Mouse (Mus musculus) intestine, postnatal 0 days (tissue): ENCODE data around the gene Spice1. TPM values are rescaled to one million over a fixed set of nuclear protein-coding genes. Genes with fewer than 3 reads are reported as not detected.

ENCODE experiments used
- ATAC-seq: fragments of 200-750 bp; cut with Nextera tagmentation; 2 replicates; pipeline ENCODE4 v1.8.0; 2017; ENCODE audit warnings: mild to moderate bottlenecking, moderate TSS enrichment, moderate library complexity
- H3K27ac ChIP-seq: fragments of 300-500 bp; sonication (generic); 2 replicates; pipeline ENCODE4 v1.5.1; 2014; ENCODE audit warnings: mild to moderate bottlenecking, low read depth, low read length, moderate library complexity
- H3K27me3 ChIP-seq: fragments of 300-500 bp; sonication (generic); replicated peaks from 2 replicates; pipeline ENCODE4 v1.6.1; 2014; ENCODE audit warnings: low read length, mixed read lengths; ENCODE audit not compliant: control insufficient read depth, insufficient read depth
- H3K36me3 ChIP-seq: fragments of 300-500 bp; sonication (generic); 2 replicates; pipeline ENCODE4 v1.6.1; 2014; ENCODE audit warnings: mild to moderate bottlenecking, moderate library complexity; ENCODE audit not compliant: control insufficient read depth, insufficient read depth
- H3K4me1 ChIP-seq: fragments of 300-500 bp; sonication (generic); replicated peaks from 2 replicates; pipeline ENCODE4 v1.6.1; 2014; ENCODE audit warnings: antibody characterized with exemption, low read length, mixed read lengths; ENCODE audit not compliant: control insufficient read depth, insufficient read depth
- H3K4me2 ChIP-seq: fragments of 300-500 bp; sonication (generic); replicated peaks from 2 replicates; pipeline ENCODE4 v1.6.1; 2014; ENCODE audit warnings: low read depth, mild to moderate bottlenecking, moderate library complexity
- H3K4me3 ChIP-seq: fragments of 300-500 bp; sonication (generic); 2 replicates; pipeline ENCODE4 v1.5.1; 2014; ENCODE audit warnings: low read depth, low read length
- H3K9ac ChIP-seq: fragments of 300-500 bp; sonication (generic); 2 replicates; pipeline ENCODE4 v1.6.1; 2014; ENCODE audit warnings: mild to moderate bottlenecking, low read depth, low read length
- H3K9me3 ChIP-seq: fragments of 300-500 bp; sonication (generic); 2 replicates; pipeline ENCODE4 v1.6.1; 2016; ENCODE audit warnings: mixed run types; ENCODE audit not compliant: control insufficient read depth
- CTCF ChIP-seq: sonication (generic); IDR thresholded peaks from 2 replicates; pipeline ENCODE4 v1.5.1; 2016; ENCODE audit warnings: low read depth, mild to moderate bottlenecking, control low read depth, antibody characterized with exemption, moderate library complexity
- WGBS: fragments of 180-500 bp; shearing (Covaris S2); extraction: QIAGEN DNeasy Blood & Tissue Kit; methylation state at CpG from one replicate; pipeline ENCODE4 v1.1.7; 2014; 5-methylcytosine and 5-hydroxymethylcytosine counted together
- polyA plus RNA-seq: library from polyadenylated mRNA; unstranded; fragments of >200 nt; fragmentation: Nextera tagmentation; extraction: Ambion mirVana; gene quantifications from 2 replicates; pipeline ENCODE4 v1.2.1, GENCODE M21; 2015

Gene Spice1
- polyA plus RNA-seq, 1 experiment from 2014 or later = 4.2 TPM

GRCm38 (mm10) chr16:44410176-44410575 is 63.3 kb downstream of the Spice1 start:
- ATAC-seq = no peak
- TF ChIP-seq CTCF = no peak
- no peak overlapping the region for H3K9ac ChIP-seq
- no peaks in the 10 kb centered on the region for H3K4me1 ChIP-seq
- H3K4me3 ChIP-seq = no peak overlapping the region
- H3K36me3 ChIP-seq = no peaks in the 10 kb centered on the region
- H3K27me3 ChIP-seq = no peaks in the 10 kb centered on the region
- H3K9me3 ChIP-seq = no peaks in the 10 kb centered on the region
- H3K27ac ChIP-seq = no peak overlapping the region
- no peak overlapping the region for H3K4me2 ChIP-seq
- 19% methylated on average over 6 of the region's 6 CpGs for WGBS

- no peak overlapping the region for H3K9ac ChIP-seq
- no peak overlapping the region for H3K4me3 ChIP-seq
- no peaks in the 10 kb centered on the region for H3K36me3 ChIP-seq
- H3K27me3 ChIP-seq = no peaks in the 10 kb centered on the region; the same call in 1 of the 2 replicates
- no peaks in the 10 kb centered on the region for H3K9me3 ChIP-seq
- ATAC-seq = no peak
- 64% methylated on average over 8 of the region's 8 CpGs for WGBS
- H3K4me1 ChIP-seq = no peaks in the 10 kb centered on the region
- no peak overlapping the region for H3K4me2 ChIP-seq
- no peak for TF ChIP-seq CTCF
- no peak overlapping the region for H3K27ac ChIP-seq
These were observed 70.7 kb downstream of the Spice1 start for GRCm38 (mm10) chr16:44417596-44417995.

- Histone ChIP-seq H3K4me3 (no peak overlapping the region), H3K36me3 (no peaks in the 10 kb centered on the region), H3K4me1 (no peaks in the 10 kb centered on the region), H3K9ac (no peak overlapping the region), H3K4me2 (no peak overlapping the region), H3K27me3 (no peaks in the 10 kb centered on the region; the same call in 1 of the 2 replicates), H3K27ac (no peak overlapping the region), H3K9me3 (no peaks in the 10 kb centered on the region)
- 83% methylated on average over 8 of the region's 8 CpGs for WGBS
- no peak for ATAC-seq
- no peak for TF ChIP-seq CTCF
These were observed 74.8 kb downstream of the Spice1 start for GRCm38 (mm10) chr16:44421735-44422134.

- no peak for ATAC-seq
These were observed 76.6 kb downstream of the Spice1 start for GRCm38 (mm10) chr16:44423499-44423898.

GRCm38 (mm10) chr16:44428456-44428855 is 81.5 kb downstream of the Spice1 start:
- Histone ChIP-seq H3K27ac (no peak overlapping the region), H3K4me2 (no peak overlapping the region), H3K9me3 (no peaks in the 10 kb centered on the region), H3K4me1 (no peaks in the 10 kb centered on the region), H3K36me3 (no peaks in the 10 kb centered on the region), H3K9ac (no peak overlapping the region), H3K27me3 (no peaks in the 10 kb centered on the region), H3K4me3 (no peak overlapping the region)
- ATAC-seq = no peak
- WGBS = 73% methylated on average over 5 of the region's 5 CpGs
- TF ChIP-seq CTCF = no peak

More at GRCm38 (mm10) chr16:44423499-44423898, 76.6 kb downstream of the Spice1 start:
- Histone ChIP-seq H3K36me3 (no peaks in the 10 kb centered on the region), H3K4me3 (no peak overlapping the region), H3K4me1 (no peaks in the 10 kb centered on the region), H3K9ac (no peak overlapping the region), H3K9me3 (no peaks in the 10 kb centered on the region), H3K27me3 (no peaks in the 10 kb centered on the region; the same call in 1 of the 2 replicates), H3K27ac (no peak overlapping the region), H3K4me2 (no peak overlapping the region)
- 31% methylated on average over 3 of the region's 3 CpGs for WGBS
- TF ChIP-seq CTCF = no peak

GRCm38 (mm10) chr16:44430021-44430420 is 83.1 kb downstream of the Spice1 start:
- no peak overlapping the region for H3K4me3 ChIP-seq

GRCm38 (mm10) chr16:44434931-44435330 is 88.0 kb downstream of the Spice1 start:
- WGBS = 80% methylated on average over 7 of the region's 7 CpGs
- H3K27ac ChIP-seq = no peak overlapping the region

More at GRCm38 (mm10) chr16:44430021-44430420, 83.1 kb downstream of the Spice1 start:
- Histone ChIP-seq H3K4me2 (no peak overlapping the region), H3K9ac (no peak overlapping the region), H3K4me1 (no peaks in the 10 kb centered on the region), H3K36me3 (no peaks in the 10 kb centered on the region), H3K27me3 (no peaks in the 10 kb centered on the region), H3K9me3 (no peaks in the 10 kb centered on the region), H3K27ac (no peak overlapping the region)
- TF ChIP-seq CTCF = no peak
- 63% methylated on average over 7 of the region's 7 CpGs for WGBS
- no peak for ATAC-seq

More at GRCm38 (mm10) chr16:44434931-44435330, 88.0 kb downstream of the Spice1 start:
- Histone ChIP-seq H3K9ac (no peak overlapping the region), H3K4me1 (no peaks in the 10 kb centered on the region), H3K4me3 (no peak overlapping the region), H3K9me3 (no peaks in the 10 kb centered on the region), H3K36me3 (no peaks in the 10 kb centered on the region), H3K4me2 (no peak overlapping the region), H3K27me3 (no peaks in the 10 kb centered on the region)
- ATAC-seq = no peak
- TF ChIP-seq CTCF = no peak
